Comparison of ENCODE assay signal across 9 mouse cellular contexts in genomic region chr1:42698584-42699333, GRCm38 (mm10). TPM values are rescaled to one million over a fixed set of nuclear protein-coding genes. Genes with fewer than 3 reads are reported as not detected.
A peak's percentile ranks its signal among the peaks of the same experiment; 100 is the strongest.
DNase-seq lines count a peak whose midpoint lies in the region; ATAC-seq lines count a peak whose summit lies in the region.
"Had no signal": no experiment of that assay in that cellular context is flagged by ENCODE, and none has a peak within 500 bp of the region (broad histone marks: within the 10 kb centered on the region; RNA-seq: fewer than 3 reads in every experiment).

No protein-coding gene starts in this region.

- peaks cover 87% of the 10 kb centered on the region for H3K27me3 ChIP-seq in heart, embryonic 14.5 days (ENCODE audit: control insufficient read depth, insufficient read depth, low read length)
- H3K27me3 ChIP-seq in midbrain, embryonic 10.5 days (ENCODE audit: low read depth, poor library complexity, severe bottlenecking) = peaks cover 46% of the 10 kb centered on the region

- H3K4me3 ChIP-seq in heart, embryonic 14.5 days (ENCODE audit: control insufficient read depth in 1 of 2, insufficient read depth in 1 of 2, low read depth in 1 of 2, low read length in 2 of 2) = peak overlapping the region in 1 of 2 experiments; percentile 51; a peak in 2 of 4 replicates
- H3K4me3 ChIP-seq in midbrain, embryonic 10.5 days = peak overlapping the region; percentile 99
- H3K4me3 ChIP-seq: erythroblast, embryonic 14.5 days had no signal

- no peak overlapping the region for H3K27ac ChIP-seq in heart, embryonic 14.5 days (replicated peaks in 1 of 2; ENCODE audit: control insufficient read depth in 1 of 2, insufficient read depth in 1 of 2, low read depth in 2 of 2, low read length in 2 of 2)
- peak overlapping the region; percentile 99 for H3K27ac ChIP-seq in midbrain, embryonic 10.5 days (replicated peaks)

- WGBS in heart, embryonic 14.5 days = 1% methylated on average over 54 of the region's 57 CpGs
- WGBS in midbrain, embryonic 10.5 days = 1% methylated on average over 57 of the region's 57 CpGs

- DNase-seq in heart, adult 8-10 months (ENCODE audit: low spot score) = no peak
- peak; percentile 10 for DNase-seq in ZHBTc4 (ENCODE audit: low read depth, low spot score)
- DNase-seq in midbrain, embryonic 10.5 days (ENCODE audit: low spot score) = peak; percentile 21
- DNase-seq in spleen, postnatal 10 days (ENCODE audit: low spot score in 2 of 2) = no peak
- no peak for DNase-seq in left cerebral cortex, adult 18-20 months (ENCODE audit: low spot score in 2 of 2)
- no peak for DNase-seq in adrenal gland, adult (ENCODE audit: inconsistent age in 2 of 2, low spot score in 1 of 2)

- H3K9me3 ChIP-seq in heart, embryonic 14.5 days (ENCODE audit: control insufficient read depth, low read length) = no peaks in the 10 kb centered on the region
- no peaks in the 10 kb centered on the region for H3K9me3 ChIP-seq in midbrain, embryonic 10.5 days (replicated peaks)

- peaks cover 7 to 35% of the 10 kb centered on the region in 2 experiments; a peak in 3 of 4 replicates for H3K4me1 ChIP-seq in heart, embryonic 14.5 days (ENCODE audit: control insufficient read depth in 2 of 2, insufficient read depth in 2 of 2, low read length in 2 of 2)
- peaks cover 20% of the 10 kb centered on the region for H3K4me1 ChIP-seq in midbrain, embryonic 10.5 days

- H3K4me2 ChIP-seq in heart, embryonic 14.5 days (ENCODE audit: low read length) = peak overlapping the region; percentile 77

- no peak overlapping the region for H3K9ac ChIP-seq in heart, embryonic 14.5 days (ENCODE audit: low read length)

- no peak for ATAC-seq in heart, embryonic 14.5 days (ENCODE audit: insufficient number of reproducible peaks, insufficient read depth, low FRiP score, low read depth)
- peak; percentile 20; the same call in 1 of the 2 replicates for ATAC-seq in granulocyte monocyte progenitor cell, adult 5-6 weeks (replicated peaks; ENCODE audit: poor library complexity, severe bottlenecking)

- H3K36me3 ChIP-seq in heart, embryonic 14.5 days (ENCODE audit: control insufficient read depth, insufficient read depth, low read length) = no peaks in the 10 kb centered on the region
- H3K36me3 ChIP-seq in midbrain, embryonic 10.5 days = peaks cover 54% of the 10 kb centered on the region

RNA-seq across cellular contexts. Expression of gene Pou3f3, which starts 3.2 kb away (rescaled TPM):
- polyA plus RNA-seq in heart, embryonic 14.5 days (2014; fragmentation: Nextera tagmentation; extraction: Ambion mirVana) = 0.03 TPM in 1 of 2 replicates, not detected in the other
- total RNA-seq in heart, adult 8-10 months (2022) = under 1 TPM in 1 of 4 experiments, not detected in 3; 0.09 TPM
- total RNA-seq in granulocyte monocyte progenitor cell, adult 5-6 weeks (2014; fragmentation: Nextera tagmentation) = not detected in 2 replicates
- total RNA-seq in granulocyte monocyte progenitor cell, adult 5-6 weeks (2017) = not detected in 2 replicates
- 18.2 and 22.2 TPM in 2 replicates for polyA plus RNA-seq in midbrain, embryonic 10.5 days (2016; fragmentation: Nextera tagmentation; extraction: Ambion mirVana)
- 10 to 100 TPM; 57.7 to 58.2 TPM for total RNA-seq in left cerebral cortex, adult 18-20 months (2021)
- polyA plus RNA-seq: erythroblast, embryonic 14.5 days had no signal

Comparison
In these comparisons a context has a peak if more than half of its experiments do, and no peak if none do; other contexts are left out.
1. DNase-seq: peak in ZHBTc4 (single experiment) and midbrain, embryonic 10.5 days (single experiment); none in heart, adult 8-10 months (single experiment), spleen, postnatal 10 days (0 of 2), left cerebral cortex, adult 18-20 months (0 of 2) and adrenal gland, adult (0 of 2).
2. RNA of gene Pou3f3, which starts 3.2 kb away (total RNA-seq): 57.7 to 58.2 TPM in left cerebral cortex, adult 18-20 months; 0.09 TPM in heart, adult 8-10 months and not detected in granulocyte monocyte progenitor cell, adult 5-6 weeks; every median in the first group is over 10 times any median in the second.